Mouse (Mus musculus) limb, embryonic 12.5 days (tissue): ENCODE measurements at regions not wholly inside any gene's neighbourhood (a gene's known extent, or its start where the extent isn't known, plus 50 kb on each side); places are given as distances from the start of the nearest gene placed in this dataset.

Experiments
- ATAC-seq: fragments of 200-750 bp; cut with Nextera tagmentation; 2 replicates; pipeline ENCODE4 v1.8.0; 2017; ENCODE audit warnings: low read depth, moderate TSS enrichment; ENCODE audit not compliant: insufficient number of reproducible peaks, insufficient read depth, low FRiP score, low TSS enrichment
- H3K27ac ChIP-seq: fragments of 300-500 bp; sonication (generic); 2 replicates; pipeline ENCODE4 v1.5.1; 2016; ENCODE audit warnings: mild to moderate bottlenecking, moderate library complexity
- H3K27me3 ChIP-seq: fragments of 300-500 bp; sonication (generic); 2 replicates; pipeline ENCODE4 v1.6.1; 2016; ENCODE audit warnings: mild to moderate bottlenecking, moderate library complexity
- H3K36me3 ChIP-seq: fragments of 300-500 bp; sonication (generic); 2 replicates; pipeline ENCODE4 v1.6.1; 2016; ENCODE audit warnings: mild to moderate bottlenecking, moderate library complexity
- H3K4me1 ChIP-seq: fragments of 300-500 bp; sonication (generic); replicated peaks from 2 replicates; pipeline ENCODE4 v1.6.1; 2016
- H3K4me2 ChIP-seq: fragments of 300-500 bp; sonication (generic); 2 replicates; pipeline ENCODE4 v1.6.1; 2016; ENCODE audit warnings: mild to moderate bottlenecking, moderate library complexity
- H3K4me3 ChIP-seq: fragments of 300-500 bp; sonication (generic); replicated peaks from 2 replicates; pipeline ENCODE4 v1.5.1; 2016; ENCODE audit warnings: mild to moderate bottlenecking
- H3K9ac ChIP-seq: fragments of 300-500 bp; sonication (generic); replicated peaks from 2 replicates; pipeline ENCODE4 v1.6.1; 2016; ENCODE audit warnings: mild to moderate bottlenecking, moderate library complexity
- H3K9me3 ChIP-seq: fragments of 300-500 bp; sonication (generic); 2 replicates; pipeline ENCODE4 v1.6.1; 2016; ENCODE audit warnings: mild to moderate bottlenecking, moderate library complexity
- WGBS: fragments of 180-500 bp; shearing (Covaris S2); methylation state at CpG from one replicate; pipeline ENCODE4 v1.1.7; 2016; 5-methylcytosine and 5-hydroxymethylcytosine counted together

DNA sequence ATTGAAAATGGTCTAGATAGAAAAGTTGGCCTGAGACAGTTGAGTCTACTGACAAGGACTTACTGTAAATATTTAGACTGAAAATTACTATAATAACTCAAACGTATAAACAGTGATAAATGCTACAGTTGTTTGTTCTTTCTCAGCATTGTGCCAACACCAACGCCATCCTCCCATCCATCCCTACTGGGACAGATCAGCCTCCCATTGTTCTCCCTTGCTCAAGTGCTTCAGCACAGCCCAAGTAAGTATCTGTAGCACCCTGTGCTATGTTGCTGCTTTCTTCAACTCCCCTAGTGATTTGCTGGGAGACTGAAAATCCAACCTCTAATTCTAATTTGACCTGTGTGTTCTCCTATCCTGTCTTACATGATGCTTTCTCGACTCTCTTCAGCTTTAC is 358.1 kb upstream of the Plxna2 start:
- Histone ChIP-seq H3K27me3 (no peaks in the 10 kb centered on the region), H3K36me3 (no peaks in the 10 kb centered on the region), H3K9ac (no peak overlapping the region), H3K4me2 (no peak overlapping the region), H3K4me1 (no peaks in the 10 kb centered on the region), H3K4me3 (no peak overlapping the region), H3K27ac (no peak overlapping the region), H3K9me3 (no peaks in the 10 kb centered on the region)
- ATAC-seq = no peak
- 87% methylated on average over 3 of the region's 3 CpGs for WGBS

DNA sequence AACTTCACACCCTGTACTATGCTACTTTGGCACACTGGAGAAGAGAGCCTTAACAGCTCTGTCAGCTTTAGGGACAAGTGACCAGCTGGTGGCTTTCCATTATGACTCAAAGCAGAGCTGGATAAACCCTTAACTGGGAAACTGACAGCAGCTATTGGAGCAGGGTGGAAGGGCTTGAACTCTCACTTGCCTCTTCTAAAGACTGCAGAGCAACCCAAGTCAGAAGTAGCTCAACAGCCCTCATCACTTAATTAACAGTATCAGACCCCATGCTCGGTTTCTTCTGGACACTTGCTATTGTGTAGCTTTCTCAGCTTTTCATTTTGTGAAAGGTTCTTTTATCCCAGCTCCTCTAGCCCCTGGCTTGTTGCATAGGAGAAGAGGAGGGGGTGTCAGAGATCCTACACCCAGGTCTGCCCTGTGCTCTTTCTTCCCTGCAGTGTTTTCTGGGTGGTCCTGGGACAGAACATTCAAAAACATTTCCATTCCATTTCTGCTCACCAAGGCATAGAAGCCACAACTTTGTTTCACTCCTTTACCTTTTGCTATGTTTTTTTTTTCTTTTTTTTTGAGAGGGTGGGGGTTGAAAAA is 373.1 kb upstream of the Plxna2 start:
- H3K27ac ChIP-seq = no peak overlapping the region
- ATAC-seq = no peak
- no peaks in the 10 kb centered on the region for H3K4me1 ChIP-seq
- no peaks in the 10 kb centered on the region; the same call in 1 of the 2 replicates for H3K27me3 ChIP-seq
- H3K4me2 ChIP-seq = no peak overlapping the region
- H3K4me3 ChIP-seq = no peak overlapping the region
- no peaks in the 10 kb centered on the region for H3K36me3 ChIP-seq
- H3K9me3 ChIP-seq = no peaks in the 10 kb centered on the region
- H3K9ac ChIP-seq = no peak overlapping the region
- 40% methylated on average over 1 of the region's 1 CpGs for WGBS

GRCm38 (mm10) chr1:194241111-194241510 is 376.9 kb upstream of the Plxna2 start:
- H3K9me3 ChIP-seq = no peaks in the 10 kb centered on the region
- H3K27ac ChIP-seq = no peak overlapping the region
- no peak for ATAC-seq
- no peaks in the 10 kb centered on the region; the same call in 1 of the 2 replicates for H3K27me3 ChIP-seq
- H3K9ac ChIP-seq = no peak overlapping the region
- H3K4me3 ChIP-seq = no peak overlapping the region
- no peaks in the 10 kb centered on the region for H3K4me1 ChIP-seq
- H3K36me3 ChIP-seq = no peaks in the 10 kb centered on the region
- no peak overlapping the region for H3K4me2 ChIP-seq

DNA sequence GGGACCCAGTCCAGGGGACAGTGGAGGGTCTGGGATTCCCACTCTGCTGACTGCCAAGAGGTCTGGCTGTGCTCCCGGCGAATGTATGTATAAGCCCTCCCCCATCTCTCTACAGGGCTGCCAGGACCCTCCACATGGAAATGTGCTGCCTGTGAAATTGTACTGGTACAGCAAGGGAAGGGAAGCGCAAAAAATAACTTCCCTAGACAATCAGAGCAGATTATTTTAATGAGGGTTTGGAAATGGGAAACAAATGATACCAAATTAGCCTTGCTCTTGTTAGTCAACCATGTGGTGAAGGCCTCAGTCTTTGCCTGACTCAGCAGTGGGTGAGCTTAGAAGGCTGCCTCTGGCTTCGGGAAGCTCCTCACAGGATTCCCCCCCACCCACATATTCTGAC is 386.8 kb upstream of the Plxna2 start:
- 67% methylated on average over 4 of the region's 4 CpGs for WGBS
- H3K27me3 ChIP-seq = no peaks in the 10 kb centered on the region
- no peak for ATAC-seq
- H3K9ac ChIP-seq = no peak overlapping the region
- H3K4me1 ChIP-seq = no peaks in the 10 kb centered on the region; the same call in 1 of the 2 replicates
- H3K9me3 ChIP-seq = no peaks in the 10 kb centered on the region
- H3K4me2 ChIP-seq = no peak overlapping the region
- no peaks in the 10 kb centered on the region for H3K36me3 ChIP-seq
- H3K27ac ChIP-seq = no peak overlapping the region
- no peak overlapping the region for H3K4me3 ChIP-seq

DNA sequence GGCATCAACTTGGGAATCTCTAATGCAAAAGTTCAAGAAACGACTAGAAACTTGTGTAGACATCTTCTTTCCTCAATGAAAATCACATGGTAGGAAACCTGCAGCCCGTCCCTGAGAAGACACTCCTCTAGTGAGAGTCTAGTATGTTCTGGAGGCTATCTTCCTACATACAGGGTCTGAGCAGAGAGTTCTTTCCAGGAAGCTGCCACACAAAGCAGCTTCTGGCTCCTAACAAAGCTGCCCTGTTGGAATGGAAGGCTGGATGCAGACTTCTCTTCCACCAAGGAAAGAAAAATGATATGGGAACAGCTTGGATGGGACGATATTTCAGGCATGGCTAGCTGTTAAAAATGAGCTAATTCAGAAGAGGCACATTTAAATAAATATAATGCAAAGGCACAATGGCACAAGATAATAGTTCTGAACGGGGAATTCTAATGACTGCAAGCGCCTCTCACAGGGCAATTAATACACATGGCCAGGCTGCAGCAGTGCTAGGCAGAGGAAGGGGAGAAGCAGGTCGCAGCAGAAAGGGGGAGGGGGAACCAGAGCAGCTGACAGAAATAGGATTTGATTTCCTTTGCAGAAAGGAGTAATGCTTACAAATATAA is 391.4 kb upstream of the Plxna2 start:
- no peak overlapping the region for H3K4me2 ChIP-seq
- 36% methylated on average over 6 of the region's 6 CpGs for WGBS
- no peak overlapping the region for H3K4me3 ChIP-seq
- no peaks in the 10 kb centered on the region; the same call in 1 of the 2 replicates for H3K4me1 ChIP-seq
- no peaks in the 10 kb centered on the region for H3K36me3 ChIP-seq
- H3K27me3 ChIP-seq = no peaks in the 10 kb centered on the region
- no peak overlapping the region for H3K27ac ChIP-seq
- no peaks in the 10 kb centered on the region for H3K9me3 ChIP-seq
- no peak for ATAC-seq
- no peak overlapping the region for H3K9ac ChIP-seq

DNA sequence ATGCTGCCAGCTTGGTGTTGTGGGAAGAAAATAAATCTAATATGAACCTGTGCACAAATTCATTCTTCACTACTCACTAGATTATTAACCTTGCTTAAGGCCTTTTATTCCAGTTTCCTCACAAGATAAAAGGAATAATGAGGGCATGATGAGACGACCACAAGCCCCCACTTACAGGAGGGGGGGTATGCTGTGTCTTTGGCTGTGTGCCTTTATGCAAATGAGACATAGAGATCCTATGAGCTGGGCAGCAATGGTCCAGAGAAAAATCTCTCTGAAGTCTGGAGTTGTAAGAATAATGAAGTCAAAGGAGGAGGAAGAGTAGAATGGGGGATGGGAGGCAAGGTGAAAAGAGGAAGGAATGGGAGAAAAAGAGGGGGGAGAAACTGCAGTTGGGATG is 392.2 kb upstream of the Plxna2 start:
- no peak overlapping the region for H3K27ac ChIP-seq
- no peak overlapping the region for H3K4me3 ChIP-seq
- H3K36me3 ChIP-seq = no peaks in the 10 kb centered on the region
- WGBS = 57% methylated on average over 1 of the region's 1 CpGs
- no peak overlapping the region for H3K9ac ChIP-seq
- no peaks in the 10 kb centered on the region for H3K4me1 ChIP-seq
- no peaks in the 10 kb centered on the region for H3K9me3 ChIP-seq
- H3K4me2 ChIP-seq = no peak overlapping the region
- no peak for ATAC-seq
- H3K27me3 ChIP-seq = no peaks in the 10 kb centered on the region

GRCm38 (mm10) chr1:194224046-194224445 is 394.0 kb upstream of the Plxna2 start:
- ATAC-seq = no peak
- no peak overlapping the region for H3K4me2 ChIP-seq
- H3K9ac ChIP-seq = no peak overlapping the region
- H3K9me3 ChIP-seq = no peaks in the 10 kb centered on the region
- no peak overlapping the region for H3K4me3 ChIP-seq
- no peaks in the 10 kb centered on the region for H3K36me3 ChIP-seq
- no peaks in the 10 kb centered on the region for H3K27me3 ChIP-seq
- WGBS = 91% methylated on average over 1 of the region's 1 CpGs
- H3K4me1 ChIP-seq = no peaks in the 10 kb centered on the region
- no peak overlapping the region for H3K27ac ChIP-seq

- WGBS = 74% methylated on average over 2 of the region's 2 CpGs
Measured at GRCm38 (mm10) chr1:194223610-194224009, 394.4 kb upstream of the Plxna2 start.

DNA sequence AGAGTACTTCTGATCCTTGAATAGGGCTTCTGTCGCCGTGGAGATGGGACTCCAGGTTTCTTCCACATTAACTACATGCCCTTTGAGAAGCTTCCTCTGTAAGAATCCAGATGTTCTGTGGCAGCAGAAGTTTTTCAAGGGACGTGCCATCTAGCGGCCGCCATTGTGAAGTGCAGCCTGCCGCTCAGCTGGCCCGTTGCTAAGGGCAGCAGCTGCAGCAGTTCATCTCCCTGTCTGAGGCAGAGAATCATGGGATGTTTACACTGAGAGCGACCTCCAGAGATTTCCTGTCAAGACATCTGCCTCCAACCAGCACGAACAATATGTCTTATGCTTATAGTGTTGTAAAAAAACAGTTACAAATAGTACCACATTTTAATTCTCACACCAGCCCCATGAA is 395.0 kb upstream of the Plxna2 start:
- H3K27ac ChIP-seq = no peak overlapping the region
- 1% methylated on average over 9 of the region's 9 CpGs for WGBS
- ATAC-seq = peak; percentile 71

More at GRCm38 (mm10) chr1:194223610-194224009, 394.4 kb upstream of the Plxna2 start:
- H3K4me1 ChIP-seq = no peaks in the 10 kb centered on the region
- no peak overlapping the region for H3K4me2 ChIP-seq
- H3K27ac ChIP-seq = no peak overlapping the region
- H3K36me3 ChIP-seq = no peaks in the 10 kb centered on the region
- no peaks in the 10 kb centered on the region for H3K27me3 ChIP-seq
- H3K9ac ChIP-seq = no peak overlapping the region
- no peak overlapping the region for H3K4me3 ChIP-seq
- ATAC-seq = no peak
- no peaks in the 10 kb centered on the region for H3K9me3 ChIP-seq

GRCm38 (mm10) chr1:194208034-194209000 is 409.7 kb upstream of the Plxna2 start:
- H3K4me3 ChIP-seq = no peak overlapping the region
- no peaks in the 10 kb centered on the region for H3K9me3 ChIP-seq
- H3K27ac ChIP-seq = no peak overlapping the region
- no peak overlapping the region for H3K4me2 ChIP-seq
- no peaks in the 10 kb centered on the region for H3K27me3 ChIP-seq
- no peak for ATAC-seq
- H3K9ac ChIP-seq = no peak overlapping the region
- no peaks in the 10 kb centered on the region; the same call in 1 of the 2 replicates for H3K4me1 ChIP-seq
- 58% methylated on average over 14 of the region's 14 CpGs for WGBS
- no peaks in the 10 kb centered on the region for H3K36me3 ChIP-seq

More for the DNA sequence above, 395.0 kb upstream of the Plxna2 start:
- Histone ChIP-seq H3K4me2 (no peak overlapping the region), H3K4me1 (no peaks in the 10 kb centered on the region), H3K4me3 (no peak overlapping the region), H3K36me3 (no peaks in the 10 kb centered on the region), H3K9ac (no peak overlapping the region), H3K9me3 (no peaks in the 10 kb centered on the region), H3K27me3 (no peaks in the 10 kb centered on the region)

DNA sequence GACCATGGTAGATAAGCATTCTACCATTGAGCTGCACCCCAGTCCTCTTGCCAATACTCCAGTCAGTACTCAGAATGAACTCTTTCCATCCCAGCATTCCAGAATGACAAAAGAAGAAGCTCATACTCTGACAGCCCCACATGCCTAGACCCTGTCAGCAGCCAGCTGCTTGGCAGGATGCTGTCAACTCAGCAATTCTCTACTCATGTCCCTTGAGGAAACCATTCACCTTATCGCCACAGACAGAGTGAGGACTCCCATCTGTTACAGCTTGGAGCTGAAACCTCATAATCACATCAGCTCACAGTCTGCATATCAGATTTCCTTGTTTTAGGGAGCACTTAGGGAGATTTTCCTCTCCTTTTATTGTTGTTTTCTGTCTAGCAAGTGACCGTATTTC is 420.5 kb upstream of the Plxna2 start:
- Histone ChIP-seq H3K4me2 (no peak overlapping the region), H3K36me3 (no peaks in the 10 kb centered on the region), H3K4me1 (0 out of 2 replicates have a peak, but pooled peaks cover 6% of the 10 kb centered on the region), H3K27me3 (no peaks in the 10 kb centered on the region), H3K9me3 (no peaks in the 10 kb centered on the region), H3K27ac (no peak overlapping the region), H3K9ac (no peak overlapping the region), H3K4me3 (no peak overlapping the region)
- WGBS = 45% methylated on average over 2 of the region's 2 CpGs
- ATAC-seq = no peak
